Mouse (Mus musculus): ENCODE measurements around the gene Fgd3. TPM values are rescaled to one million over a fixed set of nuclear protein-coding genes. Genes with fewer than 3 reads are reported as not detected.

The Fgd3 gene
- polyA plus RNA-seq, 1 experiment, result 0.37 TPM

DNA sequence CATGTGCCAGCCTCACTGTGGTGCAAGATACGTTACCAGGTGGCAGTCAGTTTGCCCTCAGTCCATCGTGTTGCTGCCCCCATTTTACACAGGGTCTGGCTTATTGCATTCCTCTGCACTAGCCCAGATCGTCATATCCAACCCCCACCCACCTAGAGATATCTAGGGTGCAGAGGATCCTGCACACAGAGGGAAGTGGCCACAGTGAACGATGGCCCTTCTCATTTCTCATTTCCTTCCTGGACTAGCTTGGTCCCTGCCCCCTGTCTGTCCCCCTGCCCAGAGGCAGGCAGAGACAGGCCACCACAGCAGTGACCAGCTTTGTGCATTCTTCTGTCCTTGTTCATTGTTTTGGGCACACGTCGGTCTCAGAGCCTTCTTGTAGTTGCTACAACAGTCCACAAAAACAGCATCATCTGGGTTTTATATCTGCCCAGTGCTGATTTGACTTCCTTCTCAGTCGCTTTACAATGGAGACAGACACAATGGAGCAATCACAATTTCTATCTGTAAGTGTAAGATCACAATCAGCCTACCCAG is 13.3 kb downstream of the Fgd3 start:
- H3K4me3 ChIP-seq (ENCODE audit: low read depth, low read length), result no peak overlapping the region
- H3K27me3 ChIP-seq (ENCODE audit: control insufficient read depth, insufficient read depth, low read length, poor library complexity, severe bottlenecking), result no peaks in the 10 kb centered on the region
- no peaks in the 10 kb centered on the region for H3K4me1 ChIP-seq (ENCODE audit: control insufficient read depth, insufficient read depth, low read length)
- H3K9me3 ChIP-seq (replicated peaks; ENCODE audit: control insufficient read depth, insufficient read depth, low read length, poor library complexity, severe bottlenecking), result no peaks in the 10 kb centered on the region
- H3K27ac ChIP-seq (ENCODE audit: insufficient read depth, low read length), result no peak overlapping the region
- no peak overlapping the region for H3K9ac ChIP-seq (ENCODE audit: low read depth, poor library complexity, severe bottlenecking)
- TF ChIP-seq CTCF (IDR thresholded peaks at IDR 0.05; ENCODE audit: low read depth, low read length) (no peak), POLR2A (IDR thresholded peaks at IDR 0.05; ENCODE audit: insufficient read depth, low read length) (no peak), EP300 (IDR thresholded peaks at IDR 0.05; ENCODE audit: insufficient read depth, low read depth, low read length) (no peak)
- H3K36me3 ChIP-seq (ENCODE audit: control insufficient read depth, insufficient read depth, low read length, poor library complexity, severe bottlenecking), result no peaks in the 10 kb centered on the region

- H3K4me3 ChIP-seq (ENCODE audit: low read depth, low read length), result no peak overlapping the region
- H3K27ac ChIP-seq (ENCODE audit: insufficient read depth, low read length), result no peak overlapping the region
- H3K4me1 ChIP-seq (ENCODE audit: control insufficient read depth, insufficient read depth, low read length), result no peaks in the 10 kb centered on the region
- TF ChIP-seq POLR2A (IDR thresholded peaks at IDR 0.05; ENCODE audit: insufficient read depth, low read length) (no peak), EP300 (IDR thresholded peaks at IDR 0.05; ENCODE audit: insufficient read depth, low read depth, low read length) (no peak), CTCF (IDR thresholded peaks at IDR 0.05; ENCODE audit: low read depth, low read length) (no peak)
- H3K36me3 ChIP-seq (ENCODE audit: control insufficient read depth, insufficient read depth, low read length, poor library complexity, severe bottlenecking), result no peaks in the 10 kb centered on the region
- H3K9ac ChIP-seq (ENCODE audit: low read depth, poor library complexity, severe bottlenecking), result no peak overlapping the region
- no peaks in the 10 kb centered on the region for H3K27me3 ChIP-seq (ENCODE audit: control insufficient read depth, insufficient read depth, low read length, poor library complexity, severe bottlenecking)
- no peaks in the 10 kb centered on the region for H3K9me3 ChIP-seq (replicated peaks; ENCODE audit: control insufficient read depth, insufficient read depth, low read length, poor library complexity, severe bottlenecking)
Observed at GRCm38 (mm10) chr13:49300771-49301170, 19.3 kb downstream of the Fgd3 start.

- TF ChIP-seq POLR2A (IDR thresholded peaks at IDR 0.05; ENCODE audit: insufficient read depth, low read length) (no peak), CTCF (IDR thresholded peaks at IDR 0.05; ENCODE audit: low read depth, low read length) (no peak), EP300 (IDR thresholded peaks at IDR 0.05; ENCODE audit: insufficient read depth, low read depth, low read length) (no peak)
- H3K27ac ChIP-seq (ENCODE audit: insufficient read depth, low read length), result no peak overlapping the region
- H3K9ac ChIP-seq (ENCODE audit: low read depth, poor library complexity, severe bottlenecking), result no peak overlapping the region
- no peak overlapping the region for H3K4me3 ChIP-seq (ENCODE audit: low read depth, low read length)
- H3K36me3 ChIP-seq (ENCODE audit: control insufficient read depth, insufficient read depth, low read length, poor library complexity, severe bottlenecking), result no peaks in the 10 kb centered on the region
- no peaks in the 10 kb centered on the region for H3K4me1 ChIP-seq (ENCODE audit: control insufficient read depth, insufficient read depth, low read length)
- no peaks in the 10 kb centered on the region for H3K9me3 ChIP-seq (replicated peaks; ENCODE audit: control insufficient read depth, insufficient read depth, low read length, poor library complexity, severe bottlenecking)
- no peaks in the 10 kb centered on the region for H3K27me3 ChIP-seq (ENCODE audit: control insufficient read depth, insufficient read depth, low read length, poor library complexity, severe bottlenecking)
Observed at GRCm38 (mm10) chr13:49298514-49299381, 21.4 kb downstream of the Fgd3 start.

- no peaks in the 10 kb centered on the region for H3K27me3 ChIP-seq (ENCODE audit: control insufficient read depth, insufficient read depth, low read length, poor library complexity, severe bottlenecking)
- no peaks in the 10 kb centered on the region for H3K4me1 ChIP-seq (ENCODE audit: control insufficient read depth, insufficient read depth, low read length)
- H3K9ac ChIP-seq (ENCODE audit: low read depth, poor library complexity, severe bottlenecking), result no peak overlapping the region
- H3K36me3 ChIP-seq (ENCODE audit: control insufficient read depth, insufficient read depth, low read length, poor library complexity, severe bottlenecking), result no peaks in the 10 kb centered on the region
- no peak for TF ChIP-seq EP300 (IDR thresholded peaks at IDR 0.05; ENCODE audit: insufficient read depth, low read depth, low read length)
- no peak for TF ChIP-seq CTCF (IDR thresholded peaks at IDR 0.05; ENCODE audit: low read depth, low read length)
- no peak for TF ChIP-seq POLR2A (IDR thresholded peaks at IDR 0.05; ENCODE audit: insufficient read depth, low read length)
- no peak overlapping the region for H3K4me3 ChIP-seq (ENCODE audit: low read depth, low read length)
- no peaks in the 10 kb centered on the region for H3K9me3 ChIP-seq (replicated peaks; ENCODE audit: control insufficient read depth, insufficient read depth, low read length, poor library complexity, severe bottlenecking)
- no peak overlapping the region for H3K27ac ChIP-seq (ENCODE audit: insufficient read depth, low read length)
Observed at GRCm38 (mm10) chr13:49296270-49296669, 23.8 kb downstream of the Fgd3 start.

DNA sequence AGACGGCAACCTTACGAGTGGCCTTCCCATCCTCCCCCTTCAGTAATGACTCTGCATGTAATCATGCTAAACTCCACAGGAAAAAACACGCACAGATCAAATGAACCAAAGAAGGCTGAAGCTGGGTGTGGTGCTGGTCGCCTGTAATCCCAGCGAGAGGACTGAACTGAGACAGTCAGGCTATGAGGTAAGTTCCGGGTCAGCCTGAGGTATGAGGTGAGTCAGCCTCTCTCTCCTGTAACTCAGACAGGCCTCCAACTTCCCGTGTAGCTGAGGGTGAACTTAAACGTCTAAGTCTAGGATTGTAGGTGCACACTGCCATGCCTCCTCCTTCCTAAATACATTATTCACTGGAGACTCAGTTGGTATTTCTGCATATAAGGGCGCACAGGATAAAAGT is 26.0 kb downstream of the Fgd3 start:
- H3K27ac ChIP-seq (ENCODE audit: insufficient read depth, low read length), result no peak overlapping the region
- H3K4me1 ChIP-seq (ENCODE audit: control insufficient read depth, insufficient read depth, low read length), result no peaks in the 10 kb centered on the region
- no peak overlapping the region for H3K9ac ChIP-seq (ENCODE audit: low read depth, poor library complexity, severe bottlenecking)
- no peaks in the 10 kb centered on the region for H3K27me3 ChIP-seq (ENCODE audit: control insufficient read depth, insufficient read depth, low read length, poor library complexity, severe bottlenecking)
- H3K9me3 ChIP-seq (replicated peaks; ENCODE audit: control insufficient read depth, insufficient read depth, low read length, poor library complexity, severe bottlenecking), result no peaks in the 10 kb centered on the region
- H3K4me3 ChIP-seq (ENCODE audit: low read depth, low read length), result no peak overlapping the region
- TF ChIP-seq CTCF (IDR thresholded peaks at IDR 0.05; ENCODE audit: low read depth, low read length) (no peak), POLR2A (IDR thresholded peaks at IDR 0.05; ENCODE audit: insufficient read depth, low read length) (no peak), EP300 (IDR thresholded peaks at IDR 0.05; ENCODE audit: insufficient read depth, low read depth, low read length) (no peak)
- no peaks in the 10 kb centered on the region for H3K36me3 ChIP-seq (ENCODE audit: control insufficient read depth, insufficient read depth, low read length, poor library complexity, severe bottlenecking)

DNA sequence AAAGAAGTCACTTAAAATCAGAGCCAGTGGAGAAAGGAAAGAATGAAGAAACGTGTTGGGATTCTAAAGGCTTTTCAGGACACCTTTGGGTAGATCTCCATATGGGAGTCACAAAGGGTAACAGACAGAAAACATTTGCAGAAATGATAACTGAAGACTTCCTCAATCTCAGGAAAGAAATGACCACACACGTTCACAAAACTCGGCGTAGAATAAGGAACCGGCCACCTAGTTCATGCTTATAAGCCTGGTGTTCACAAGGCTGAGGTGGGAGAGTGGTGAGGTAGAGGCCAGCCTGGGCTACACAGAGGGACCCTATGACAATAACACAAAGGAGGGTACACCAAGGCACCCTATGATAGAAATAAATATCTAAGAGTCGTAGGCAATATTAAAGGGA is 28.2 kb downstream of the Fgd3 start:
- TF ChIP-seq POLR2A (IDR thresholded peaks at IDR 0.05; ENCODE audit: insufficient read depth, low read length), result no peak
- no peak for TF ChIP-seq EP300 (IDR thresholded peaks at IDR 0.05; ENCODE audit: insufficient read depth, low read depth, low read length)
- TF ChIP-seq CTCF (IDR thresholded peaks at IDR 0.05; ENCODE audit: low read depth, low read length), result no peak
- H3K9ac ChIP-seq (ENCODE audit: low read depth, poor library complexity, severe bottlenecking), result no peak overlapping the region
- no peaks in the 10 kb centered on the region for H3K4me1 ChIP-seq (ENCODE audit: control insufficient read depth, insufficient read depth, low read length)
- H3K9me3 ChIP-seq (replicated peaks; ENCODE audit: control insufficient read depth, insufficient read depth, low read length, poor library complexity, severe bottlenecking), result no peaks in the 10 kb centered on the region
- H3K4me3 ChIP-seq (ENCODE audit: low read depth, low read length), result no peak overlapping the region
- no peak overlapping the region for H3K27ac ChIP-seq (ENCODE audit: insufficient read depth, low read length)
- H3K36me3 ChIP-seq (ENCODE audit: control insufficient read depth, insufficient read depth, low read length, poor library complexity, severe bottlenecking), result no peaks in the 10 kb centered on the region
- no peaks in the 10 kb centered on the region for H3K27me3 ChIP-seq (ENCODE audit: control insufficient read depth, insufficient read depth, low read length, poor library complexity, severe bottlenecking)
